8 mouse cellular contexts compared by ENCODE assay signal in genomic region chr6:72277508-72278166, GRCm38 (mm10). TPM values are rescaled to one million over a fixed set of nuclear protein-coding genes. Genes with fewer than 3 reads are reported as not detected.
DNase-seq lines count a peak whose midpoint lies in the region; ATAC-seq and TF ChIP-seq lines count a peak whose summit lies in the region.
"Had no signal": no experiment of that assay in that cellular context is flagged by ENCODE, and none has a peak within 500 bp of the region (broad histone marks: within the 10 kb centered on the region; RNA-seq: fewer than 3 reads in every experiment).

No protein-coding gene starts in this region.

- peak; percentile 91 for ATAC-seq in heart, postnatal 0 days (ENCODE audit: insufficient read depth, low read depth)
- ATAC-seq in liver, embryonic 13.5 days (ENCODE audit: low read depth), result no peak

- H3K27ac ChIP-seq in MEL (ENCODE audit: control insufficient read depth, low read depth, low read length), result peak overlapping the region; percentile 4; the same call in 1 of the 2 replicates
- H3K27ac ChIP-seq in heart, postnatal 0 days (ENCODE audit: low read depth), result peak overlapping the region; percentile 89
- H3K27ac ChIP-seq in liver, embryonic 13.5 days, result peak overlapping the region; percentile 96

- H3K4me1 ChIP-seq in MEL (ENCODE audit: control insufficient read depth in 1 of 2, insufficient read depth in 2 of 2, low read length in 2 of 2), result peaks cover 17 to 25% of the 10 kb centered on the region in 2 experiments
- H3K4me1 ChIP-seq in heart, postnatal 0 days (ENCODE audit: control insufficient read depth, insufficient read depth), result peaks cover 20% of the 10 kb centered on the region
- H3K4me1 ChIP-seq in liver, embryonic 13.5 days (replicated peaks), result peaks cover 86% of the 10 kb centered on the region

- peaks cover 0 to 27% of the 10 kb centered on the region in 2 experiments; a peak in 2 of 4 replicates for H3K36me3 ChIP-seq in MEL (ENCODE audit: control insufficient read depth in 1 of 2, insufficient read depth in 2 of 2, low read length in 2 of 2)
- H3K36me3 ChIP-seq in heart, postnatal 0 days (replicated peaks; ENCODE audit: control insufficient read depth, insufficient read depth, low read length), result no peaks in the 10 kb centered on the region
- H3K36me3 ChIP-seq in liver, embryonic 13.5 days, result no peaks in the 10 kb centered on the region; the same call in 1 of the 2 replicates

- TF ChIP-seq CTCF in MEL (IDR thresholded peaks at IDR 0.05 in 2 of 3, conservative IDR thresholded peaks at IDR 0.05 in 1 of 3; ENCODE audit: control insufficient read depth in 1 of 3, insufficient read depth in 1 of 3, low read depth in 2 of 3, low read length in 3 of 3, poor library complexity in 1 of 3, severe bottlenecking in 1 of 3), result no peak
- TF ChIP-seq CTCF in heart, postnatal 0 days (IDR thresholded peaks at IDR 0.05; ENCODE audit: low read depth), result no peak

- TF ChIP-seq POLR2A in MEL (IDR thresholded peaks at IDR 0.05; ENCODE audit: control insufficient read depth in 1 of 2, insufficient read depth in 1 of 2, low read depth in 1 of 2, low read length in 2 of 2, poor library complexity in 1 of 2), result no peak

- H3K9me3 ChIP-seq in MEL (replicated peaks; ENCODE audit: insufficient read depth, low read length), result no peaks in the 10 kb centered on the region
- no peaks in the 10 kb centered on the region for H3K9me3 ChIP-seq in heart, postnatal 0 days (replicated peaks; ENCODE audit: control insufficient read depth, low read length)
- no peaks in the 10 kb centered on the region for H3K9me3 ChIP-seq in liver, embryonic 13.5 days (replicated peaks)

- 21% methylated on average over 9 of the region's 9 CpGs for WGBS in heart, postnatal 0 days
- 31% methylated on average over 9 of the region's 9 CpGs for WGBS in liver, embryonic 13.5 days (ENCODE audit: insufficient replicate concordance)

- no peak overlapping the region for H3K4me3 ChIP-seq in MEL (ENCODE audit: control insufficient read depth in 1 of 2, insufficient read depth in 1 of 2, low read depth in 2 of 2, low read length in 2 of 2)
- H3K4me3 ChIP-seq in heart, postnatal 0 days (ENCODE audit: low read depth, low read length), result no peak overlapping the region
- H3K4me3 ChIP-seq in liver, embryonic 13.5 days (replicated peaks), result no peak overlapping the region

- no peaks in the 10 kb centered on the region for H3K27me3 ChIP-seq in MEL (ENCODE audit: control insufficient read depth in 1 of 2, insufficient read depth in 2 of 2, low read length in 2 of 2)
- no peaks in the 10 kb centered on the region for H3K27me3 ChIP-seq in heart, postnatal 0 days (ENCODE audit: control insufficient read depth, insufficient read depth, low read length)
- H3K27me3 ChIP-seq in liver, embryonic 13.5 days, result no peaks in the 10 kb centered on the region

- DNase-seq in 3T3-L1 (ENCODE audit: low read depth, low spot score) (peak; percentile 67), MEL (ENCODE audit: low read depth, low spot score) (peak; percentile 47)
- peak; percentile 89 for DNase-seq in heart, postnatal 0 days (ENCODE audit: low spot score)
- DNase-seq in liver, embryonic 13.5 days, result no peak
- DNase-seq in cerebellum, adult 9-11 months, result no peak
- DNase-seq in ovary, postnatal 14 days (ENCODE audit: low spot score), result no peak
- no peak for DNase-seq in yolk sac, embryonic 10.5 days (ENCODE audit: low spot score)

- no peaks in the 10 kb centered on the region for H3K79me2 ChIP-seq in MEL (ENCODE audit: control insufficient read depth, insufficient read depth, low read length, poor library complexity)

- H3K9ac ChIP-seq in MEL (ENCODE audit: control insufficient read depth, low read depth, low read length, poor library complexity, severe bottlenecking), result peak overlapping the region; percentile 15; the same call in 1 of the 2 replicates
- no peak overlapping the region for H3K9ac ChIP-seq in heart, postnatal 0 days (replicated peaks; ENCODE audit: low read depth, low read length)
- H3K9ac ChIP-seq in liver, embryonic 13.5 days, result peak overlapping the region; percentile 54

- TF ChIP-seq RAD21 in MEL (IDR thresholded peaks at IDR 0.05; ENCODE audit: low read depth, low read length), result no peak

- H3K4me2 ChIP-seq in heart, postnatal 0 days (ENCODE audit: low read depth, low read length), result no peak overlapping the region
- H3K4me2 ChIP-seq in liver, embryonic 13.5 days, result no peak overlapping the region

- no peak for TF ChIP-seq EP300 in MEL (IDR thresholded peaks at IDR 0.05; ENCODE audit: low read depth in 1 of 2, low read length in 2 of 2)
- peak; percentile 90 for TF ChIP-seq EP300 in heart, postnatal 0 days (IDR thresholded peaks at IDR 0.05; ENCODE audit: low read depth)

TF ChIP-seq in MEL, 35 proteins besides CTCF, POLR2A, EP300 and RAD21:
- peak; percentile 47; the same call in 1 of the 2 replicates for TF ChIP-seq GATA1 (IDR thresholded peaks at IDR 0.05; ENCODE audit: low read depth, low read length)
- TF ChIP-seq SMC3 (IDR thresholded peaks at IDR 0.05; ENCODE audit: low read depth, low read length), result no peak
- peak; percentile 82; the same call in 1 of the 2 replicates for TF ChIP-seq TBP (IDR thresholded peaks at IDR 0.05; ENCODE audit: low read depth, low read length)
- no peak for TF ChIP-seq MAZ (IDR thresholded peaks at IDR 0.05; ENCODE audit: low read depth, low read length)
- TF ChIP-seq TCF12 (IDR thresholded peaks at IDR 0.05; ENCODE audit: low read depth, low read length), result 0 out of 2 replicates have a peak, but pooled peaks have one; percentile 15
- TF ChIP-seq ETS1 (IDR thresholded peaks at IDR 0.05; ENCODE audit: low read depth, low read length), result 0 out of 2 replicates have a peak, but pooled peaks have one; percentile 12
- TF ChIP-seq ZNF384 (IDR thresholded peaks at IDR 0.05; ENCODE audit: low read depth, low read length), result no peak
- no peak for TF ChIP-seq SIN3A (IDR thresholded peaks at IDR 0.05; ENCODE audit: low read length)
- no peak for TF ChIP-seq ZMIZ1 (IDR thresholded peaks at IDR 0.05; ENCODE audit: low read depth, low read length)
- no peak for TF ChIP-seq POLR2AphosphoS5 (IDR thresholded peaks at IDR 0.05; ENCODE audit: borderline replicate concordance, low read depth, low read length)
- no peak for TF ChIP-seq ZC3H11A (IDR thresholded peaks at IDR 0.05; ENCODE audit: low read depth, low read length)
- TF ChIP-seq UBTF (IDR thresholded peaks at IDR 0.05; ENCODE audit: borderline replicate concordance, insufficient read depth, low read depth, low read length), result peak; percentile 90; the same call in 1 of the 2 replicates
- no peak for TF ChIP-seq TAL1 (IDR thresholded peaks at IDR 0.05; ENCODE audit: low read length)
- peak; percentile 25; the same call in 1 of the 2 replicates for TF ChIP-seq MXI1 (IDR thresholded peaks at IDR 0.05; ENCODE audit: low read depth, low read length)

RNA-seq across cellular contexts. Expression of gene Sftpb, which starts 26.8 kb away (rescaled TPM):
- not detected in 2 replicates for total RNA-seq in MEL (2012; rRNA removed)
- not detected for polyA plus RNA-seq in MEL (2012; ENCODE audit: insufficient read depth in 1 of 2, insufficient read length in 2 of 2, low read depth in 1 of 2, low replicate concordance in 2 of 2, missing spikeins in 1 of 2)
- 0.84 and 1.7 TPM in 2 replicates for total RNA-seq in heart, postnatal 0 days (2014; rRNA removed; ENCODE audit: low replicate concordance)
- 0.33 and 0.55 TPM in 2 replicates for polyA plus RNA-seq in heart, postnatal 0 days (2015; fragmentation: Nextera tagmentation; extraction: Ambion mirVana)
- not detected in 2 replicates for polyA plus RNA-seq in liver, embryonic 13.5 days (2015; fragmentation: Nextera tagmentation; extraction: Ambion mirVana)
- total RNA-seq: left cerebral cortex, postnatal 36 days had no signal

RNA-seq across cellular contexts. Expression of gene Atoh8, which starts 42.3 kb away (rescaled TPM):
- not detected in 2 replicates for total RNA-seq in MEL (2012; rRNA removed)
- polyA plus RNA-seq in MEL (2012; ENCODE audit: insufficient read depth in 1 of 2, insufficient read length in 2 of 2, low read depth in 1 of 2, low replicate concordance in 2 of 2, missing spikeins in 1 of 2), result not detected
- 4.5 and 14.7 TPM in 2 replicates for total RNA-seq in heart, postnatal 0 days (2014; rRNA removed; ENCODE audit: low replicate concordance)
- polyA plus RNA-seq in heart, postnatal 0 days (2015; fragmentation: Nextera tagmentation; extraction: Ambion mirVana), result 7.1 and 8.6 TPM in 2 replicates
- polyA plus RNA-seq in liver, embryonic 13.5 days (2015; fragmentation: Nextera tagmentation; extraction: Ambion mirVana), result 0.86 and 1.1 TPM in 2 replicates

Comparison
In these comparisons a context has a peak if more than half of its experiments do, and no peak if none do; other contexts are left out.
1. DNase-seq: peak in 3T3-L1 (single experiment), MEL (single experiment) and heart, postnatal 0 days (single experiment); none in liver, embryonic 13.5 days (single experiment), cerebellum, adult 9-11 months (single experiment), ovary, postnatal 14 days (single experiment) and yolk sac, embryonic 10.5 days (single experiment).
2. H3K27ac ChIP-seq: peak in every context shown above with its lines; median percentile 96 in liver, embryonic 13.5 days; 89 in heart, postnatal 0 days; 4 in MEL.